Mouse (Mus musculus) hindbrain, embryonic 16.5 days (tissue): Measurements from ENCODE around the gene Lat. TPM values are rescaled to one million over a fixed set of nuclear protein-coding genes. Genes with fewer than 3 reads are reported as not detected.
"Not testable (repeated sequence)": the region's sequence is repeated elsewhere in the genome, so short reads cannot be mapped to it uniquely, and the experiment has no call there.

ENCODE experiments used
- ATAC-seq: fragments of 200-750 bp; cut with Nextera tagmentation; 2 replicates; pipeline ENCODE4 v1.8.0; 2017; ENCODE audit warnings: moderate TSS enrichment, moderate library complexity
- H3K27ac ChIP-seq: fragments of 300-500 bp; sonication (generic); 2 replicates; pipeline ENCODE4 v1.5.1; 2014; ENCODE audit warnings: low read depth, mild to moderate bottlenecking, control low read depth, low read length, moderate library complexity
- H3K27me3 ChIP-seq: fragments of 300-500 bp; sonication (generic); replicated peaks from 2 replicates; pipeline ENCODE4 v1.6.1; 2014; ENCODE audit warnings: low read length; ENCODE audit not compliant: control insufficient read depth, insufficient read depth
- H3K36me3 ChIP-seq: fragments of 300-500 bp; sonication (generic); 2 replicates; pipeline ENCODE4 v1.6.1; 2014; ENCODE audit warnings: mild to moderate bottlenecking, low read length, moderate library complexity, mixed read lengths; ENCODE audit not compliant: control insufficient read depth, insufficient read depth
- H3K4me1 ChIP-seq: fragments of 300-500 bp; sonication (generic); 2 replicates; pipeline ENCODE4 v1.6.1; 2014; ENCODE audit warnings: low read depth, low read length; ENCODE audit not compliant: control insufficient read depth, insufficient read depth
- H3K4me2 ChIP-seq: fragments of 300-500 bp; sonication (generic); 2 replicates; pipeline ENCODE4 v1.6.1; 2014; ENCODE audit warnings: mild to moderate bottlenecking, low read length, control low read depth, moderate library complexity
- H3K4me3 ChIP-seq: fragments of 300-500 bp; sonication (generic); 2 replicates; pipeline ENCODE4 v1.5.1; 2014; ENCODE audit warnings: mild to moderate bottlenecking, low read length, control low read depth, moderate library complexity
- H3K9ac ChIP-seq: fragments of 300-500 bp; sonication (generic); 2 replicates; pipeline ENCODE4 v1.6.1; 2014; ENCODE audit warnings: low read depth, mild to moderate bottlenecking, control low read depth, low read length, moderate library complexity
- H3K9me3 ChIP-seq: fragments of 300-500 bp; sonication (generic); 2 replicates; pipeline ENCODE4 v1.6.1; 2014; ENCODE audit warnings: mild to moderate bottlenecking, low read length, moderate library complexity; ENCODE audit not compliant: control insufficient read depth
- WGBS: fragments of 180-500 bp; shearing (Covaris S2); extraction: QIAGEN DNeasy Blood & Tissue Kit; methylation state at CpG from one replicate; pipeline ENCODE4 v1.1.7; 2014; 5-methylcytosine and 5-hydroxymethylcytosine counted together
- microRNA-seq: library from miRNA; unstranded; fragments of <30 nt; microRNA quantifications from one replicate; pipeline ENCODE4, GENCODE M21; 2017
- polyA plus RNA-seq: library from polyadenylated mRNA; unstranded; fragments of >200 nt; fragmentation: Nextera tagmentation; extraction: Ambion mirVana; gene quantifications from 2 replicates; pipeline ENCODE4 v1.2.1, GENCODE M21; 2015

Gene Lat
- polyA plus RNA-seq, 1 experiment from 2014 or later = 0.55 TPM

GRCm38 (mm10) chr7:126329907-126330645, 39.3 kb downstream of the Lat start:
- H3K27me3 ChIP-seq = no peaks in the 10 kb centered on the region
- WGBS = 90% methylated on average over 9 of the region's 9 CpGs
- no peak overlapping the region for H3K4me3 ChIP-seq
- H3K9me3 ChIP-seq = no peaks in the 10 kb centered on the region
- ATAC-seq = no peak
- no peak overlapping the region for H3K27ac ChIP-seq
- no peaks in the 10 kb centered on the region for H3K36me3 ChIP-seq
- H3K4me1 ChIP-seq = no peaks in the 10 kb centered on the region
- H3K9ac ChIP-seq = no peak overlapping the region
- H3K4me2 ChIP-seq = no peak overlapping the region

- H3K4me2 ChIP-seq, ATAC-seq, H3K9ac ChIP-seq, H3K36me3 ChIP-seq, H3K4me1 ChIP-seq, H3K27me3 ChIP-seq, H3K27ac ChIP-seq, H3K4me3 ChIP-seq, H3K9me3 ChIP-seq: not testable (repeated sequence)
- WGBS = 88% methylated on average over 5 of the region's 6 CpGs
These were observed 40.5 kb downstream of the Lat start for GRCm38 (mm10) chr7:126328848-126329247.

GRCm38 (mm10) chr7:126325576-126326273, 43.6 kb downstream of the Lat start:
- not testable (repeated sequence) for H3K9me3 ChIP-seq, H3K9ac ChIP-seq, H3K4me1 ChIP-seq, H3K27ac ChIP-seq, H3K36me3 ChIP-seq, H3K27me3 ChIP-seq, H3K4me2 ChIP-seq, ATAC-seq, H3K4me3 ChIP-seq
- WGBS = 24% methylated on average over 9 of the region's 9 CpGs

GRCm38 (mm10) chr7:126324791-126325190, 44.6 kb downstream of the Lat start:
- no peak overlapping the region for H3K4me2 ChIP-seq
- WGBS = 32% methylated on average over 3 of the region's 3 CpGs
- no peak overlapping the region for H3K9ac ChIP-seq
- no peak for ATAC-seq
- no peak overlapping the region for H3K4me3 ChIP-seq
- no peaks in the 10 kb centered on the region for H3K36me3 ChIP-seq
- no peak overlapping the region for H3K27ac ChIP-seq
- H3K4me1 ChIP-seq = no peaks in the 10 kb centered on the region
- H3K9me3 ChIP-seq = no peaks in the 10 kb centered on the region
- no peaks in the 10 kb centered on the region for H3K27me3 ChIP-seq

- ATAC-seq = no peak
- H3K36me3 ChIP-seq = no peaks in the 10 kb centered on the region
- no peaks in the 10 kb centered on the region for H3K4me1 ChIP-seq
- no peak overlapping the region for H3K4me3 ChIP-seq
- H3K27me3 ChIP-seq = no peaks in the 10 kb centered on the region
- no peaks in the 10 kb centered on the region for H3K9me3 ChIP-seq
- no peak overlapping the region for H3K9ac ChIP-seq
- H3K27ac ChIP-seq = no peak overlapping the region
- H3K4me2 ChIP-seq = no peak overlapping the region
- WGBS = 12% methylated on average over 11 of the region's 11 CpGs
These were observed 45.6 kb downstream of the Lat start for GRCm38 (mm10) chr7:126323729-126324128.

GRCm38 (mm10) chr7:126314273-126314672, 55.1 kb downstream of the Lat start:
- Histone ChIP-seq H3K27me3 (no peaks in the 10 kb centered on the region), H3K36me3 (no peaks in the 10 kb centered on the region), H3K4me3 (no peak overlapping the region), H3K9ac (no peak overlapping the region), H3K4me2 (no peak overlapping the region), H3K9me3 (no peaks in the 10 kb centered on the region), H3K4me1 (no peaks in the 10 kb centered on the region), H3K27ac (no peak overlapping the region)
- WGBS = 77% methylated on average over 8 of the region's 8 CpGs
- ATAC-seq = no peak

Small RNA genes within 50 kb of the gene (microRNA-seq; reads per million reads assigned to microRNA genes)
- gene Mir7058 = not detected

Other genes with a start within 250 kb of the Lat start
- gene Xpo6, start 169.1 kb downstream of the Lat start, polyA plus RNA-seq = 44.4 and 54.4 TPM in 2 replicates
- 159 and 208 TPM in 2 replicates for gene Sbk1, start 97.0 kb downstream of the Lat start, polyA plus RNA-seq
- gene Spns1, start 7.9 kb upstream of the Lat start, polyA plus RNA-seq = 98.1 and 98.9 TPM in 2 replicates
- 2.1 and 2.3 TPM in 2 replicates for gene Nfatc2ip, start 27.2 kb upstream of the Lat start, polyA plus RNA-seq
- gene Cd19, start 45.3 kb upstream of the Lat start, polyA plus RNA-seq = not detected in 2 replicates
- 23.1 and 26.0 TPM in 2 replicates for gene Rabep2, start 59.2 kb upstream of the Lat start, polyA plus RNA-seq
- gene Atp2a1, start 93.5 kb upstream of the Lat start, polyA plus RNA-seq = 0.56 and 14.3 TPM in 2 replicates
- gene Sh2b1, start 105.9 kb upstream of the Lat start, polyA plus RNA-seq = 70.7 and 76.5 TPM in 2 replicates
- 136 and 137 TPM in 2 replicates for gene Tufm, start 117.8 kb upstream of the Lat start, polyA plus RNA-seq
- gene Atxn2l, start 133.9 kb upstream of the Lat start, polyA plus RNA-seq = 48.1 and 59.7 TPM in 2 replicates
- 172 and 174 TPM in 2 replicates for gene Eif3c, start 196.8 kb upstream of the Lat start, polyA plus RNA-seq
- gene Apobr, start 215.4 kb upstream of the Lat start, polyA plus RNA-seq = 0.36 and 0.88 TPM in 2 replicates
- gene Cln3, start 216.2 kb upstream of the Lat start, polyA plus RNA-seq = 37.1 and 38.9 TPM in 2 replicates
- not detected in 2 replicates for gene Il27, start 225.4 kb upstream of the Lat start, polyA plus RNA-seq